Mouse (Mus musculus) neural tube, embryonic 11.5 days (tissue): Measurements from ENCODE around the gene Rbms3. TPM values are rescaled to one million over a fixed set of nuclear protein-coding genes. Genes with fewer than 3 reads are reported as not detected.

Source experiments
- ATAC-seq: fragments of 200-750 bp; cut with Nextera tagmentation; 2 replicates; pipeline ENCODE4 v1.8.0; 2017; ENCODE audit warnings: moderate number of reproducible peaks, mild to moderate bottlenecking, moderate TSS enrichment, moderate library complexity; ENCODE audit not compliant: insufficient read depth, low FRiP score, low TSS enrichment
- DNase-seq: peaks from one replicate; pipeline ENCODE4 v3.0.0-alpha.2; 2015; ENCODE audit warnings: low spot score
- H3K27ac ChIP-seq: fragments of 300-500 bp; sonication (generic); 2 replicates; pipeline ENCODE4 v1.5.1; 2014; ENCODE audit warnings: low read depth, mild to moderate bottlenecking, low read length
- H3K27me3 ChIP-seq: fragments of 300-500 bp; sonication (generic); 2 replicates; pipeline ENCODE4 v1.6.1; 2014; ENCODE audit warnings: mild to moderate bottlenecking, low read length, mixed read lengths; ENCODE audit not compliant: control insufficient read depth, insufficient read depth
- H3K36me3 ChIP-seq: fragments of 300-500 bp; sonication (generic); 2 replicates; pipeline ENCODE4 v1.6.1; 2014; ENCODE audit warnings: mild to moderate bottlenecking, low read length, moderate library complexity, mixed read lengths; ENCODE audit not compliant: control insufficient read depth, insufficient read depth
- H3K4me1 ChIP-seq: fragments of 300-500 bp; sonication (generic); 2 replicates; pipeline ENCODE4 v1.6.1; 2014; ENCODE audit warnings: low read length, mixed read lengths; ENCODE audit not compliant: control insufficient read depth, insufficient read depth
- H3K4me2 ChIP-seq: fragments of 300-500 bp; sonication (generic); 2 replicates; pipeline ENCODE4 v1.6.1; 2014; ENCODE audit warnings: low read depth, mild to moderate bottlenecking, moderate library complexity
- H3K4me3 ChIP-seq: fragments of 300-500 bp; sonication (generic); 2 replicates; pipeline ENCODE4 v1.5.1; 2014; ENCODE audit warnings: low read depth, low read length
- H3K9ac ChIP-seq: fragments of 300-500 bp; sonication (generic); 2 replicates; pipeline ENCODE4 v1.6.1; 2014; ENCODE audit warnings: mild to moderate bottlenecking, low read length
- H3K9me3 ChIP-seq: fragments of 300-500 bp; sonication (generic); 2 replicates; pipeline ENCODE4 v1.6.1; 2016; ENCODE audit warnings: low read length; ENCODE audit not compliant: control insufficient read depth
- WGBS: fragments of 180-500 bp; shearing (Covaris S2); extraction: QIAGEN DNeasy Blood & Tissue Kit; methylation state at CpG from one replicate; pipeline ENCODE4 v1.1.7; 2014; 5-methylcytosine and 5-hydroxymethylcytosine counted together
- polyA plus RNA-seq: library from polyadenylated mRNA; unstranded; fragments of >200 nt; fragmentation: Nextera tagmentation; extraction: Ambion mirVana; gene quantifications from 2 replicates; pipeline ENCODE4 v1.2.1, GENCODE M21; 2014

Gene Rbms3
- polyA plus RNA-seq, 1 experiment from 2014 or later: 60.1 TPM

DNA sequence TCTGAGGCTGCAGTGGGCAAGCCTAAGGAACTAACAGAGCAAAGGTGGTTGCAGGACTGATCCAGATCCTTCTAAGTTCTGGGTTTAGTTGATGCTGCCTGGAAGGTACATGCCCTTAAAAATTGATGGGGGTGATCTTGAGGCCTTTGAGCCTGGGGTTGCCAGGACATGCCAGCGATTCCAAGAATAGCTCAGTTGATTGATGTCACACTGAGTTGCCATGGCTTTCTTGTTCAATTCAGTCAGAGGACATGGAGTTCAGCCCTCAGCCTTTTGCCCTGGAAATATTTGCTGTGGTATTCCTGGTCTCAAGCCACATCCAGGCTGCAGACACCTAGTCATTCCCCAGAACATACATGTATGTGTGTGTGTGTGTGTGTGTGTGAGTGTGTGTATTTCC, 927.1 kb downstream of the Rbms3 start:
- no peak for DNase-seq
- H3K27ac ChIP-seq: no peak overlapping the region
- no peaks in the 10 kb centered on the region for H3K27me3 ChIP-seq
- no peak for ATAC-seq
- H3K4me3 ChIP-seq: no peak overlapping the region
- no peaks in the 10 kb centered on the region for H3K4me1 ChIP-seq
- no peaks in the 10 kb centered on the region for H3K9me3 ChIP-seq
- no peak overlapping the region for H3K4me2 ChIP-seq
- H3K9ac ChIP-seq: no peak overlapping the region
- WGBS: 43% methylated on average over 1 of the region's 1 CpGs
- H3K36me3 ChIP-seq: no peaks in the 10 kb centered on the region

GRCm38 (mm10) chr9:116701511-116702179, 928.1 kb downstream of the Rbms3 start:
- no peak overlapping the region for H3K4me3 ChIP-seq
- H3K27ac ChIP-seq: no peak overlapping the region
- 72% methylated on average over 11 of the region's 11 CpGs for WGBS
- H3K4me1 ChIP-seq: no peaks in the 10 kb centered on the region
- no peaks in the 10 kb centered on the region for H3K9me3 ChIP-seq
- no peak overlapping the region for H3K9ac ChIP-seq
- no peaks in the 10 kb centered on the region for H3K27me3 ChIP-seq
- no peak overlapping the region for H3K4me2 ChIP-seq
- no peak for ATAC-seq
- no peaks in the 10 kb centered on the region for H3K36me3 ChIP-seq
- DNase-seq: no peak

DNA sequence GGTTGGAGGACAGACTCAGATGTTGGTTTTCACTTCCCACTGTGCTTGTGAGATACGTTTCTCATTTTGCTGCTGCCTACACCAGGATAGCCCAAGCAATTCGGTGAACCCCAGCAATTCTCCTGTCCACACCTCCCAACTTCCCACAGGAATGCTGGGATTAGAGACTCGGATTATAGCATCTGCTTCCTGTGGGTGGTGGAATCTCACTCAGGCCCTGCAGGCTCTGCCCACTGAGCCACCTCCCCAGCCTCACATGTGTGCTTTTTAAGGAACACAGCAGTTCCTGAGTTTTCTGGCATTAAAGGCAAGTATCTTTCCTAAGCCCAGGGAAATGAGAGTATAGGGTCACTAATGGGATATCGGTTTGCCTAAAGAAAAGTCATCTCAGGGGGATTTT, 941.1 kb downstream of the Rbms3 start:
- DNase-seq (no peak), ATAC-seq (no peak)
- Histone ChIP-seq H3K27ac (no peak overlapping the region), H3K4me2 (no peak overlapping the region), H3K36me3 (no peaks in the 10 kb centered on the region), H3K9ac (no peak overlapping the region), H3K9me3 (no peaks in the 10 kb centered on the region), H3K4me3 (no peak overlapping the region), H3K4me1 (no peaks in the 10 kb centered on the region), H3K27me3 (no peaks in the 10 kb centered on the region)
- 86% methylated on average over 4 of the region's 4 CpGs for WGBS

- no peak for ATAC-seq
- no peaks in the 10 kb centered on the region for H3K36me3 ChIP-seq
- whole genome bisulfite sequencing: 67% methylated on average over 4 of the region's 4 CpGs
Observed at GRCm38 (mm10) chr9:116677142-116677541, 952.6 kb downstream of the Rbms3 start.

DNA sequence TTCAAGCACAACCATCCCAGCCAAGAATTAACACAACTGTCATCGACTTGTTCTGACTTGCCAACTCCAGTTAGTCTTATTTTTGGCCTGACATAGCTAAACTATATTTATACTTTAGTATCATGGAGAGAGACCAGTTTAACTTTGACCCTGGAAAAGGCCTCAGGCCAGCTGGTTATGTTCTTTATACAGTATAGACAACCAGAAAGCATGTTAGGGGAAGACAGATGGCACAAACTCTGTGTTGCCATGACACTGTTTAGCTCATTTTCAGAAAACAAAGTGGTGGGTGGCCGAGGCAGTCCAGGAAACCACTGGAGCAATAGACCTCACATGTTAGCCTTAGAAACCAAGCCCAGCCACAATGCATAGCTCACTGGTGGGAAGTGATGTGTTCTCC, 953.3 kb downstream of the Rbms3 start:
- Histone ChIP-seq H3K36me3 (no peaks in the 10 kb centered on the region), H3K4me2 (no peak overlapping the region), H3K27ac (no peak overlapping the region), H3K9ac (no peak overlapping the region), H3K9me3 (no peaks in the 10 kb centered on the region), H3K27me3 (no peaks in the 10 kb centered on the region), H3K4me1 (no peaks in the 10 kb centered on the region), H3K4me3 (no peak overlapping the region)
- 73% methylated on average over 2 of the region's 2 CpGs for WGBS
- DNase-seq (no peak), ATAC-seq (no peak)

More at GRCm38 (mm10) chr9:116677142-116677541, 952.6 kb downstream of the Rbms3 start:
- Histone ChIP-seq H3K9me3 (no peaks in the 10 kb centered on the region), H3K27me3 (no peaks in the 10 kb centered on the region), H3K4me1 (no peaks in the 10 kb centered on the region), H3K9ac (no peak overlapping the region), H3K27ac (no peak overlapping the region), H3K4me3 (no peak overlapping the region), H3K4me2 (no peak overlapping the region)
- no peak for DNase-seq

GRCm38 (mm10) chr9:116674191-116674590, 955.5 kb downstream of the Rbms3 start:
- Histone ChIP-seq H3K4me2 (no peak overlapping the region), H3K27ac (no peak overlapping the region), H3K9me3 (no peaks in the 10 kb centered on the region), H3K4me1 (no peaks in the 10 kb centered on the region), H3K36me3 (no peaks in the 10 kb centered on the region), H3K9ac (no peak overlapping the region), H3K27me3 (no peaks in the 10 kb centered on the region), H3K4me3 (no peak overlapping the region)
- WGBS: 86% methylated on average over 4 of the region's 4 CpGs
- no peak for DNase-seq
- no peak for ATAC-seq

DNA sequence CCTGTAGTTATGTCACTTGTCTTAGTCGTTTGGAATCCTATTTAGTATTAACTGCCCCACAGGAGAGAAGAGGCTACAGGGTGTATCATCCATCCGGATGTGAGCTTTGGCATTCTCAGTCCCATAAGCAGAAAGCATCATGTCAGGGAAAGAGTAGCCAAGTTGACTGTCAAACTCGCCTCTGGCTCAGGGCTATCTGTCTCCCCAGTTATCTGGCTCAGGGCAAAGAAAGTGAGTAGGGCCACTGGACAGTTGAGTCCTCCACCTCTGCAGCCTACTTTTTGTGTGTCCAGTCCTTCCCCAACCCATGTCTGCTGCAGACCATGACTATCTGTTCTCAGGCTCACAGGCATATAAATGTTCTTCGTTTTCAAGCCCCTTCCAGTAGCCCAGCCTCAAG, 968.7 kb downstream of the Rbms3 start:
- H3K4me1 ChIP-seq: no peaks in the 10 kb centered on the region
- 94% methylated on average over 4 of the region's 4 CpGs for WGBS
- ATAC-seq: no peak
- no peaks in the 10 kb centered on the region for H3K36me3 ChIP-seq
- no peaks in the 10 kb centered on the region for H3K9me3 ChIP-seq
- no peak for DNase-seq
- no peaks in the 10 kb centered on the region for H3K27me3 ChIP-seq
- no peak overlapping the region for H3K27ac ChIP-seq
- no peak overlapping the region for H3K4me2 ChIP-seq
- no peak overlapping the region for H3K9ac ChIP-seq
- no peak overlapping the region for H3K4me3 ChIP-seq

- DNase-seq (no peak), ATAC-seq (no peak)
- no peak overlapping the region for H3K9ac ChIP-seq
- H3K9me3 ChIP-seq: no peaks in the 10 kb centered on the region
- H3K36me3 ChIP-seq: no peaks in the 10 kb centered on the region
- 84% methylated on average over 1 of the region's 1 CpGs for WGBS
- no peak overlapping the region for H3K4me3 ChIP-seq
- no peaks in the 10 kb centered on the region for H3K27me3 ChIP-seq
- H3K4me2 ChIP-seq: no peak overlapping the region
- H3K27ac ChIP-seq: no peak overlapping the region
- H3K4me1 ChIP-seq: no peaks in the 10 kb centered on the region
Observed at GRCm38 (mm10) chr9:116659936-116660335, 969.8 kb downstream of the Rbms3 start.

DNA sequence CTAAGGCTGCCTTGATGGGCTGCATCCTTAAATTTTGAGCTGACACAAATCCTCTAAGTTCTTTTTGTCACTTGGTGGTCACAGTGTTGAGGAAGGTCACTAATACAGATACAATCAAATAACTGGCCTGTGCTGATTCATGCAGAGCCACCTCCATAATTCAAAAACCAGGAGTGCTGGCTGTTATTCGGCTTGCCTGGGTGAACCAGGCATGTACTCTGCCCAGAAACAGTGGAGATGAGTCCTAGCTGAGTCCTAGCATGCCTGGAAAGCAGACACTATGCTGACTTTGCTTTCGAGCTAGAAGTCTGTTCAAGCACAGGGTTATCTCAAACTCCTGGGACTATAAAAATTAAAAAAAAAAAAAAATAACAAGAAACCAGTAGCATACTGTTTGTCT, 972.6 kb downstream of the Rbms3 start:
- Histone ChIP-seq H3K4me3 (no peak overlapping the region), H3K4me2 (no peak overlapping the region), H3K9ac (no peak overlapping the region), H3K9me3 (no peaks in the 10 kb centered on the region), H3K36me3 (no peaks in the 10 kb centered on the region), H3K27me3 (no peaks in the 10 kb centered on the region), H3K4me1 (no peaks in the 10 kb centered on the region), H3K27ac (no peak overlapping the region)
- no peak for ATAC-seq
- WGBS: 88% methylated on average over 2 of the region's 2 CpGs
- no peak for DNase-seq
